Mouse (Mus musculus): ENCODE measurements at regions not wholly inside any gene's neighbourhood (a gene's known extent, or its start where the extent isn't known, plus 50 kb on each side); places are given as distances from the start of the nearest gene placed in this dataset.
A peak's percentile ranks its signal among the peaks of the same experiment; 100 is the strongest.
"Not testable (repeated sequence)": the region's sequence is repeated elsewhere in the genome, so short reads cannot be mapped to it uniquely, and the experiment has no call there.

- no peak for DNase-seq (ENCODE audit: low spot score in 2 of 2)
These were observed 56.4 kb downstream of the Cxcr4 start for GRCm38 (mm10) chr1:128535537-128536150.

DNA sequence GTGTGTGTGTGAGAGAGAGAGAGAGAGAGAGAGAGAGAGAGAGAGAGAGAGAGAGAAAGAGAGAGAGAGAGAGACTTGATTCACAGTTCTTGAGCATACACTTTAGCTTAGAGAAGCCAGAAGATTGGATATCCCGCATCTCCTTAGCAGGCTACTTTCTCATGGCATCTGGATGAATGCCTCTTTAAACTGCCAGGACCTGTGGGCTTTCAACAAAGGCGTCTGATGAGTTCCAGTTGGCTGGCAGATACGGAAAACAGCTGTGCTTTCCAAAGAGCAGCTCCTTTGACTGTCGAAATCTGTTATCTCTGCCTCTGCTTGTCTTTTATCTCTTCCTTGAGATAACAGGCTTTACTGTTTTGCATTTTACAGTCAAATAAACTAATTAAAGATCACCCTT is 59.5 kb downstream of the Cxcr4 start:
- DNase-seq (ENCODE audit: low spot score in 2 of 2), result no peak

GRCm38 (mm10) chr1:128529808-128530545 is 62.1 kb downstream of the Cxcr4 start:
- no peak for DNase-seq (ENCODE audit: low spot score in 2 of 2)

- no peak for DNase-seq (ENCODE audit: low spot score in 2 of 2)
These were observed 72.9 kb downstream of the Cxcr4 start for GRCm38 (mm10) chr1:128519234-128519633.

GRCm38 (mm10) chr1:128518514-128518913 is 73.6 kb downstream of the Cxcr4 start:
- DNase-seq (ENCODE audit: low spot score in 2 of 2), result no peak

GRCm38 (mm10) chr1:128517351-128517750 is 74.7 kb downstream of the Cxcr4 start:
- no peak for DNase-seq (ENCODE audit: low spot score in 2 of 2)

GRCm38 (mm10) chr1:128514327-128514726 is 77.8 kb downstream of the Cxcr4 start:
- no peak for DNase-seq (ENCODE audit: low spot score in 2 of 2)

- no peak for DNase-seq (ENCODE audit: low spot score in 2 of 2)
These were observed 78.2 kb downstream of the Cxcr4 start for GRCm38 (mm10) chr1:128513911-128514310.

DNA sequence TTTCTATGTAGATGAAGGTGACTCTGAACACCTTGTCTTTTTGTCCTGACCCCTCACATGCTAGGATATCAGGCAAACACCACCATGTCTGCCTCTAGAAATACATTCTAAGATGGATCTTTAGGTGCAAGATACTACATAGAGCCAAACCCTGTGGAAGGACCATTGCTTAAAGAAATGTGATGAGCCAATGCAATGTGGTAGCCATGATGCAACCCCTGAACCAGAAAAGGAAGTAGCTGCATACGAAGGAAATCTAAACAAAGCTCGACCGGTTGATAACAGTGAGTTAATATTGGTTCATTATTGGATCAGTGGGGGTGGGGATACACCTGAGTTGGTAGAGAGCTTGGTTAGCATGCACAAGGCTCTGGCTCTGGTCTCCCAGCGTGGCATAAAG is 78.9 kb downstream of the Cxcr4 start:
- no peak for DNase-seq (ENCODE audit: low spot score in 2 of 2)

- no peak for DNase-seq (ENCODE audit: low spot score in 2 of 2)
These were observed 83.2 kb downstream of the Cxcr4 start for GRCm38 (mm10) chr1:128508816-128509461.

DNA sequence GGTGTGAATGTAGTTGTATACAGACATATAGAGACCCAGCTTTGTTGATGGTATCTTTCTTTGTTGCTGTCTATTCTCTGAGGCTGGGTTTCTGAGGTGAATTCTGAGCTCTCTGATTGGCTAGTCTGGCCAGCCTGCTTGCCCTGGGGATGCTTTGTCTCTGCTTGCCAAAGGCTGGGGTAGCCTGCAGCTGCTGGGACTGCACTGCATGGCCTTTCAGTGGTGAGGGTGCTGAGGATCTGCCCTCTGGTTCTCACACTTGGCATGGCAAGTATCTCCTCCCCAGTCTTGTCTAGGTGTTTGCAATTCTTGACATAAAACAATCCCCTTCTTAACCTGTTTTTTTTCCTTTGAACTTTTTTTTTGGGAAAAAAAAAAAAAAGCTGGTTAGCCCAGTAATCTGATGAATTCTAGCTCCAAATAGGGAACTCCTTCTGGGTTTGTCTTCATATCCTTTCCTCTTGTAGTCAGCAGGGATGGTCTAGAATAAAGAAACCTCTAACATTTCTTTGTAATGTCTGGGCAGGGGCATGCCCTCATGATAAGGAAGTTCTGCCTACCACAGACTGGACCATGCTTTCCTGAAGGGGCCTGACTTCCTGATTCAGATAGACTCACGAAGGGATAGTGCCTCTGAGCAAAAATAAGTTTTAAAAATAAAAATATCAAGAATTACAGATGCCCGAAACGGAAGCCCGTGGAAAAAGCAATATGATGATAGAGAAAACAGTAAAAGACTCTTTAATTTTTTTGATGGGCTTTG is 85.4 kb downstream of the Cxcr4 start:
- no peak for DNase-seq (ENCODE audit: low spot score in 2 of 2)

- DNase-seq (ENCODE audit: low spot score in 2 of 2), result no peak
These were observed 87.2 kb upstream of the Dars start for GRCm38 (mm10) chr1:128504371-128504770.

DNA sequence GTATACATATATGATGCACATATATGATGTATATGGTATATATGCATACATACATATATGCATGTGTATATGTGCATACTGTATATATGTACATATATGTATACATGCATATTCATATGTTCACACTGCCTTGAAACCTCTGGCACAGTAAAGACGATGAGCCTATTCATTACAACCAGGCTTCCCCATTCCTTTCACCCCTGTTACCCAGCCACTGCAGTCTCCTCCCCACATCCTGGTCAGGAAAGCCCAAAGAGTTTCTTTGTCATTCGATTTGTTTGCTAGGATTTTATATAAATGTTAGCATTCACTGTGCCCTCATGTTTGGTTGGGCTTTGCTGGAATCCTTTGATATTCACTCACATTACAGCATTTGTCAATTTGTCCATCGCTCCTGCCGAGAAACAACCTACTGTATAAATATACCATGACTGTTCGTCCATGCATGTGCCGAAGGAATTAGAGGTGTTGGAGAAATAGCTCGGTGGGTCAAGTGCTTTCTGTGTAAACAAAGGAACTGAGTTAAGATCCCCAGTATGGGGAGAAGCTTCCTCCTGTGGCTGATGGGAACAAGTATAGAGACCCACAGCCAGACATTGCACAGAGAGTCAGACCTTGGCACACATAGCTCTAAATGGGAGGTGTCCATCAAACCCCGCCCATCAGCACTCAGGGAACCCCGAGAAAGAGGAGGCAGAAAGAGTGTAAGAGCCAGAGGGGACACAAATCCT is 81.0 kb upstream of the Dars start:
- no peak for DNase-seq (ENCODE audit: low spot score in 2 of 2)

DNA sequence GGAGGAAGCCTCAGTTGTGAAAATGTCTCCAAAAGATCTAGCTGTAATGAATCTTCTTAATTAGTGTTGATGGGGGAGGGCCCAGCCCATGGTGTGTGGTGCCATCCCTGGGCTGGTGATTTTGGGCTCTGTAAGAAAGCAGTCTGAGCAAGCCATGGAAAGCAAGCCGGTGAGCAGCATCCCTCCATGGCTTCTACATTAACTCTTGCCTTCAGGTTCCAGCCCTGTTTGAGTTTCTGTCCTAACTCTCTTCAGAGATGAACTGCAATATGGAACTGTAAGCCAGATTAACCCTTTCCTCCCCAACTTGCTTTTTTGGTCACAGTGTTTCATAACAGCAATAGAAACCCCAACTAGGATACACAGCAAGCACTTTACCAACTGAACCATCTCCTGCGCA is 75.1 kb upstream of the Dars start:
- no peak for DNase-seq (ENCODE audit: low spot score in 2 of 2)

DNA sequence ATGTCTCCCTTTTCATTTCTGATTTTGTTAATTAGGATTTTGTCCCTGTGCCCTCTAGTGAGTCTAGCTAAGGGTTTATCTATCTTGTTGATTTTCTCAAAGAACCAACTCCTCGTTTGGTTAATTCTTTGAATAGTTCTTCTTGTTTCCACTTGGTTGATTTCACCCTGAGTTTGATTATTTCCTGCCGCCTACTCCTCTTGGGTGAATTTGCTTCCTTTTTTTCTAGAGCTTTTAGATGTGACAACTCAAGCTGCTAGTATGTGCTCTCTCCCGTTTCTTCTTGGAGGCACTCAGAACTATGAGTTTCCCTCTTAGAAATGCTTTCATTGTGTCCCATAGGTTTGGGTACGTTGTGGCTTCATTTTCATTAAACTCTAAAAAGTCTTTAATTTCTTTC is 70.0 kb upstream of the Dars start:
- not testable (repeated sequence) for DNase-seq (ENCODE audit: low spot score in 2 of 2)

- no peak for DNase-seq (ENCODE audit: low spot score in 2 of 2)
These were observed 61.2 kb upstream of the Dars start for GRCm38 (mm10) chr1:128478376-128478775.

DNA sequence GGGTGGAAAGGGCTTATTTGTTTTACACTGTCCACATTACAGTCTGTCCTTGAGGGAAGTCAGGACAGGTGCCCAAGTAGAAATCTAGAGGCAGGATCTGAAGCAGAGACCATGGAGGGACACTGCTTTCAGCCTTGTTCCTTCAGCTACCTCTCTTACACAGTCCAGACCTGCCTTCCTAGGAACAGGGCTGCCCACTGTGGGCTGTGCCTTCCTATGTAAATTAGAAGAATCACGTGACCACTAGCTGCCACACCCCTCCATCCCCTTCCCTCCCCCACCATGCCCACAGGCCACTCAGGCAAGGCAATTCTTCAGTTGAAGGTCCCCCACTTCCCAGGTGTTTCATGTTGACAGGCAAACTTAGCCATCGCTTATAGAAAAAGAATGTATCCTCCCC is 60.5 kb upstream of the Dars start:
- no peak for DNase-seq (ENCODE audit: low spot score in 2 of 2)

DNA sequence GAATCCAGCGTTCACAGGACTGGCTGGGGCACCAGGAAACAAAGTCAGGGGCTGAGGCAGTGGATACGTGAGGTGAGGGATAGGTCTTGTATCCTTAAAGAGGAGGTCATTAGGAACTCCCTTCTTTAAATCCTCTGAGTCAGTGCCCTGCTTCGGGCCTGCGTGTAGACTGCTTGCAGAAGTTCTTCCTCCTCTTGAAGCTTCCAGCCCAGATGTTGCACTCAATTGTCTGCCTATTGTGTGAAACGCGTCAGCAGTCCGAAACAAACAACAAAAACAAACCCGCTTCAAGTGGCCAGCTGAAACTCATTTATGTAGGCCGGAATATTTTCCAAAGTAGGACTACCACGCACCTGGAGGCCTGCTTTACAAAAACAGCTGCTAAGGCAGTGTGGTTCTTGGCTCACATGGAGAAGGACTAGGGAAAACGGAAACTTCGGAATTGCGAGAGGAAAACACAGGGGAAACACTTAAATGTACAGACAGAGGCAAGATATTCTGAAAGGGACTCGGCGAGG is 55.6 kb upstream of the Dars start:
- no peak for DNase-seq (ENCODE audit: low spot score in 2 of 2)

DNA sequence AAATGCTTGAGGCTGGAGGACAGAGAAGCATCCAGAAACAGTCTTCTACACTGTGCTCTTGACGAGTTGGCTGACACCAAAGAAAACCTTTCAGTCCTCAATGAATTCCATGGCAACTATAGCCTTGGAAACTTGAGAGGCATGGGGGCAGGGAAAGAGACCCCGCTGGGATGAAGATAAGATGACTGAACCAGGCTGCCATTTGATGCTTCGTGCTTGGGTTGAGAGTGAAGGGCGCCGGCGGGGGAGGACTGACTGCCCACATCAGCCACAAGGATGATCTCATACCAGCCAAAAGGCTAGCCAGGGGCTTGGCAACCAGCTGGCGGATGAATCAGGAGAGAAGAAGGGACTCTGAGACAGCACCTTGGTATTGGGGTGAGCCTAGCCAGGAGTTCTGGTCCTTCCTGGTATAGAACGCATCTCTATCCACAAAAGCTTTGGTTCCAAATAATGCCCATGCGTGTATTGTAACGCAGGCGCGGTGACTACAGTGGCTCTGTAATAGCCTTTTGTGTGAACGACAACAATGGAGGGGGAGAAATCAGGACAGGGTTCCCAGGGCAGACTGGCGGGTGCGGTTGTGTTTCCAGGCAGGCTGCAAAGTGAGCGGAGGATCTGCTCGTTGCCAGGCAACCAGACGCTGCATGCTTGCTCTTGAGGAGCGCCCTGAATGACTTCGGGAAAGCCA is 55.0 kb upstream of the Dars start:
- peak in 1 of 2 experiments; percentile 26 for DNase-seq (ENCODE audit: low spot score in 2 of 2)

GRCm38 (mm10) chr1:128470786-128471185 is 53.6 kb upstream of the Dars start:
- DNase-seq (ENCODE audit: low spot score in 2 of 2), result no peak

- DNase-seq (ENCODE audit: low spot score in 2 of 2), result no peak
These were observed 51.9 kb upstream of the Dars start for GRCm38 (mm10) chr1:128469054-128469453.
